Mouse (Mus musculus) embryo, embryonic 11.5 days (tissue): ENCODE data around the gene Gm28998.
"Not testable (repeated sequence)": the region's sequence is repeated elsewhere in the genome, so short reads cannot be mapped to it uniquely, and the experiment has no call there.

Experiments
- DNase-seq: peaks from one replicate; pipeline ENCODE4 v3.0.0-alpha.2; 2012; ENCODE audit warnings: low read depth, low spot score

The Gm28998 gene

GRCm38 (mm10) chrY:7253487-7253886, at the start of gene Gm28998:
Gene Gm28998 (plus strand): TSS chrY:7253787.
- DNase-seq = not testable (repeated sequence)
